Comparison of ENCODE assay signal across 8 mouse cellular contexts in the genomic region with DNA sequence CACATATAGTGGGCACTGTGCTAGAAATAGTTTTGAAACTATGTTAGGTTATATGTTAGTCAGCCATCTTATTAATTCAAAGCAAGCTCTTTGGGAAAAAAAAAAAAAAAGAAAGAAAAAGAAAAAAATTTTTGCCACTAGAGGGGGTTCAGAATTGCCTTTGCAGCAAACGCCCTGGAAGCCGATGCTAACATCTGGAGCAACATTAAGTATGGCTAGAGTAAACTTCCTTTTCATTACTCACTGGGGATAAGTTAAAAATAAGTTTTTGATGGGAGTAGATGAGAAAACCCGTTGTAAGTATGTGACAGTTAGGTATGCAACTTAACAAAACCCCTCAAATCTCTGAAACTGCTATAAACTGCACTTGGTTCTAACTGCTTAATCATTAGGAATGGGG. TPM values are rescaled to one million over a fixed set of nuclear protein-coding genes. Genes with fewer than 3 reads are reported as not detected.
DNase-seq lines count a peak whose midpoint lies in the region; ATAC-seq and TF ChIP-seq lines count a peak whose summit lies in the region.

No protein-coding gene starts in this region.

- WGBS in heart, embryonic 16.5 days, result 3% methylated on average over 3 of the region's 3 CpGs
- 31% methylated on average over 3 of the region's 3 CpGs for WGBS in midbrain, postnatal 0 days
- 42% methylated on average over 3 of the region's 3 CpGs for WGBS in midbrain, embryonic 13.5 days
- 22% methylated on average over 3 of the region's 3 CpGs for WGBS in embryonic facial prominence, embryonic 11.5 days
- WGBS in forebrain, embryonic 16.5 days, result 38% methylated on average over 3 of the region's 3 CpGs

- DNase-seq in heart, postnatal 4 days, result no peak
- peak; percentile 65 for DNase-seq in midbrain, postnatal 0 days (ENCODE audit: low spot score)
- DNase-seq in embryonic facial prominence, embryonic 11.5 days (ENCODE audit: low spot score), result peak; percentile 81
- peak; percentile 30 for DNase-seq in splenic B cell, adult 2 months (ENCODE audit: low read depth, low spot score)
- no peak for DNase-seq in spleen, postnatal 10 days (ENCODE audit: low spot score in 2 of 2)

- H3K27ac ChIP-seq in heart, embryonic 16.5 days (ENCODE audit: low read length), result peak overlapping the region; percentile 61; the same call in 1 of the 2 replicates
- H3K27ac ChIP-seq in midbrain, postnatal 0 days (ENCODE audit: low read depth, low read length), result no peak overlapping the region
- H3K27ac ChIP-seq in midbrain, embryonic 13.5 days, result no peak overlapping the region
- no peak overlapping the region for H3K27ac ChIP-seq in embryonic facial prominence, embryonic 11.5 days (replicated peaks; ENCODE audit: low read depth, low read length)
- H3K27ac ChIP-seq in forebrain, embryonic 16.5 days (ENCODE audit: low read length), result no peak overlapping the region

- H3K4me3 ChIP-seq in heart, embryonic 16.5 days (ENCODE audit: low read length), result no peak overlapping the region
- no peak overlapping the region for H3K4me3 ChIP-seq in midbrain, postnatal 0 days (ENCODE audit: low read depth, low read length)
- H3K4me3 ChIP-seq in midbrain, embryonic 13.5 days (replicated peaks), result no peak overlapping the region
- H3K4me3 ChIP-seq in embryonic facial prominence, embryonic 11.5 days (ENCODE audit: low read depth, low read length), result no peak overlapping the region
- no peak overlapping the region for H3K4me3 ChIP-seq in forebrain, embryonic 16.5 days (replicated peaks; ENCODE audit: low read length)

- no peak overlapping the region for H3K4me2 ChIP-seq in heart, embryonic 16.5 days (ENCODE audit: low read depth, low read length)
- H3K4me2 ChIP-seq in midbrain, postnatal 0 days (ENCODE audit: low read depth, low read length, poor library complexity, severe bottlenecking), result no peak overlapping the region
- H3K4me2 ChIP-seq in midbrain, embryonic 13.5 days (replicated peaks), result no peak overlapping the region
- H3K4me2 ChIP-seq in embryonic facial prominence, embryonic 11.5 days (ENCODE audit: low read depth, low read length), result no peak overlapping the region
- no peak overlapping the region for H3K4me2 ChIP-seq in forebrain, embryonic 16.5 days (ENCODE audit: low read length)

- no peak for ATAC-seq in heart, embryonic 16.5 days (replicated peaks; ENCODE audit: extremely low read depth, insufficient read depth, low FRiP score)
- ATAC-seq in midbrain, postnatal 0 days (ENCODE audit: low FRiP score), result no peak
- ATAC-seq in midbrain, embryonic 13.5 days, result no peak
- no peak for ATAC-seq in embryonic facial prominence, embryonic 11.5 days (replicated peaks; ENCODE audit: insufficient number of reproducible peaks, low FRiP score, low TSS enrichment, low read depth)
- ATAC-seq in forebrain, embryonic 16.5 days, result no peak

- H3K27me3 ChIP-seq in heart, embryonic 16.5 days (ENCODE audit: control insufficient read depth, insufficient read depth, low read length), result no peaks in the 10 kb centered on the region
- H3K27me3 ChIP-seq in midbrain, postnatal 0 days (ENCODE audit: insufficient read depth, low read length), result no peaks in the 10 kb centered on the region
- H3K27me3 ChIP-seq in midbrain, embryonic 13.5 days, result no peaks in the 10 kb centered on the region
- H3K27me3 ChIP-seq in embryonic facial prominence, embryonic 11.5 days (ENCODE audit: control insufficient read depth, insufficient read depth, low read length), result no peaks in the 10 kb centered on the region
- H3K27me3 ChIP-seq in splenic B cell, adult 2 months (ENCODE audit: control insufficient read depth, insufficient read depth, low read length, poor library complexity, severe bottlenecking), result no peaks in the 10 kb centered on the region
- no peaks in the 10 kb centered on the region; the same call in 1 of the 2 replicates for H3K27me3 ChIP-seq in forebrain, embryonic 16.5 days (replicated peaks; ENCODE audit: control insufficient read depth, insufficient read depth, low read length)

- peaks cover 48% of the 10 kb centered on the region for H3K4me1 ChIP-seq in heart, embryonic 16.5 days (ENCODE audit: control insufficient read depth, insufficient read depth, low read length)
- no peaks in the 10 kb centered on the region for H3K4me1 ChIP-seq in midbrain, postnatal 0 days (ENCODE audit: insufficient read depth, low read length)
- H3K4me1 ChIP-seq in midbrain, embryonic 13.5 days (replicated peaks), result no peaks in the 10 kb centered on the region
- no peaks in the 10 kb centered on the region; the same call in 1 of the 2 replicates for H3K4me1 ChIP-seq in embryonic facial prominence, embryonic 11.5 days (ENCODE audit: control insufficient read depth, insufficient read depth, low read length)
- no peaks in the 10 kb centered on the region for H3K4me1 ChIP-seq in forebrain, embryonic 16.5 days (replicated peaks; ENCODE audit: control insufficient read depth, insufficient read depth, low read length)

- no peaks in the 10 kb centered on the region for H3K9me3 ChIP-seq in heart, embryonic 16.5 days (replicated peaks; ENCODE audit: control insufficient read depth, low read length)
- no peaks in the 10 kb centered on the region for H3K9me3 ChIP-seq in midbrain, postnatal 0 days (ENCODE audit: low read length)
- no peaks in the 10 kb centered on the region for H3K9me3 ChIP-seq in midbrain, embryonic 13.5 days
- H3K9me3 ChIP-seq in embryonic facial prominence, embryonic 11.5 days (replicated peaks; ENCODE audit: control insufficient read depth, low read length), result no peaks in the 10 kb centered on the region
- H3K9me3 ChIP-seq in forebrain, embryonic 16.5 days (ENCODE audit: control insufficient read depth, low read length), result no peaks in the 10 kb centered on the region

- no peaks in the 10 kb centered on the region for H3K36me3 ChIP-seq in heart, embryonic 16.5 days (ENCODE audit: control insufficient read depth, insufficient read depth)
- H3K36me3 ChIP-seq in midbrain, postnatal 0 days (ENCODE audit: insufficient read depth, low read length), result no peaks in the 10 kb centered on the region
- no peaks in the 10 kb centered on the region for H3K36me3 ChIP-seq in midbrain, embryonic 13.5 days
- H3K36me3 ChIP-seq in embryonic facial prominence, embryonic 11.5 days (replicated peaks; ENCODE audit: control insufficient read depth, insufficient read depth, low read depth, low read length), result no peaks in the 10 kb centered on the region
- no peaks in the 10 kb centered on the region for H3K36me3 ChIP-seq in splenic B cell, adult 2 months (ENCODE audit: control insufficient read depth, insufficient read depth, low read length, poor library complexity, severe bottlenecking)
- no peaks in the 10 kb centered on the region for H3K36me3 ChIP-seq in forebrain, embryonic 16.5 days (ENCODE audit: control insufficient read depth, insufficient read depth)

- peak; percentile 75 for TF ChIP-seq CTCF in midbrain, postnatal 0 days (IDR thresholded peaks at IDR 0.05)

- H3K9ac ChIP-seq in heart, embryonic 16.5 days (ENCODE audit: low read length), result no peak overlapping the region
- no peak overlapping the region for H3K9ac ChIP-seq in midbrain, postnatal 0 days (replicated peaks; ENCODE audit: low read length, poor library complexity, severe bottlenecking)
- no peak overlapping the region for H3K9ac ChIP-seq in midbrain, embryonic 13.5 days (replicated peaks)
- H3K9ac ChIP-seq in embryonic facial prominence, embryonic 11.5 days (replicated peaks; ENCODE audit: low read length), result no peak overlapping the region
- no peak overlapping the region for H3K9ac ChIP-seq in forebrain, embryonic 16.5 days (replicated peaks; ENCODE audit: low read depth, low read length)

RNA-seq across cellular contexts. Expression of a gene that starts 57.7 kb away (rescaled TPM):
- 90.0 and 102 TPM in 2 replicates for polyA plus RNA-seq in heart, embryonic 16.5 days (2015; fragmentation: Nextera tagmentation; extraction: Ambion mirVana)
- 10 to 100 TPM; 95.2 to 98.9 TPM for total RNA-seq in heart, postnatal 4 days (2021)
- total RNA-seq in midbrain, postnatal 0 days (2014; rRNA removed), result 36.2 and 38.6 TPM in 2 replicates
- polyA plus RNA-seq in midbrain, postnatal 0 days (2015; fragmentation: Nextera tagmentation; extraction: Ambion mirVana), result 40.4 and 40.8 TPM in 2 replicates
- 29.5 and 32.0 TPM in 2 replicates for polyA plus RNA-seq in midbrain, embryonic 13.5 days (2015; fragmentation: Nextera tagmentation; extraction: Ambion mirVana)
- 97.3 and 103 TPM in 2 replicates for polyA plus RNA-seq in embryonic facial prominence, embryonic 11.5 days (2014; fragmentation: Nextera tagmentation; extraction: Ambion mirVana)
- polyA plus RNA-seq in forebrain, embryonic 16.5 days (2015; fragmentation: Nextera tagmentation; extraction: Ambion mirVana), result 23.7 and 23.8 TPM in 2 replicates

Comparison
In these comparisons a context has a peak if more than half of its experiments do, and no peak if none do; other contexts are left out.
1. DNase-seq: peak in midbrain, postnatal 0 days (single experiment), embryonic facial prominence, embryonic 11.5 days (single experiment) and splenic B cell, adult 2 months (single experiment); none in heart, postnatal 4 days (single experiment) and spleen, postnatal 10 days (0 of 2).